Mouse (Mus musculus): Measurements from ENCODE around the gene Exd1. TPM values are rescaled to one million over a fixed set of nuclear protein-coding genes. Genes with fewer than 3 reads are reported as not detected.

Exd1 gene
- total RNA-seq, 2 experiments from 2014 or later = 2.0 TPM; not detected in 1

- no peak for ATAC-seq (replicated peaks; ENCODE audit: poor library complexity)
Measured at GRCm38 (mm10) chr2:119543656-119544055, 3.8 kb downstream of the Exd1 start.

DNA sequence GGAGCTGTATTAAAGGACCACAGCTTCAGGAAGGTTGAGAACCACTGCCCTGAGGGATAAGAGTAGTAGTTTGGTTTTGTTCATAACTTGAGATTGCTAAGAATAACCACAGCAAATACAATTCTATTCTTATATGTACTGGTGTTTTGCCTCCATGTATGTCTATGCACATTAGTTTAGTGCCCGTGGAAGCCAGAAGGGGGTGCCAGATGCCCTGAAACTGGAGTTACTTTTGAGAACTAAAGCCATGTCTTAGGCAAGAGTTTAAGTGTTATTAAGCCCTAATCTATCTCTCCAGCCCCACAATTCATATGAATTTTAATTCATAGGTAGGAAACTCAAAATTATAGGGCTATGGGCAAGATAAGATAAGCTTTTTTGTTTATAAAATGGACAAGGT is 5.3 kb downstream of the Exd1 start:
- peak; percentile 57 for ATAC-seq (replicated peaks; ENCODE audit: poor library complexity)

DNA sequence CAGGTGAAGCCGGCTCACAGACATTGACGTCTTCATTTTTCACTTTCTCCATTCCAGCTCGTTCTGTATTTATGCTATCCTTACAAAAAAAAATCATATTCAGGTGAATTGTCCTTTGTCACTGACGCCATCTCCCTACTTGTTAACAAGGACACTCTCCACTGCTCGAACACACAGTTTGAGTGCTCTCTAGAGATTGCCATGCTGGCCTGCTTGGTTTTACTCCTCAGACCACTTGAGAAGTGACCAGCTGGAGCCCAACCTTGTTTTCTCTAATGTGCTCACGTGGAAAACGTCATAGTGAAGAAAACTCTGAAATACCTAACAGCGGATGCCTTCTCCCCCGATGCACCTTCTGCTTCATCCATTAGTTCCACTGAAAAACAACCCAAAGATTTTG is 8.6 kb downstream of the Exd1 start:
- ATAC-seq (replicated peaks; ENCODE audit: poor library complexity) = no peak

- no peak for ATAC-seq (replicated peaks; ENCODE audit: poor library complexity)
Measured at GRCm38 (mm10) chr2:119525422-119525821, 22.0 kb downstream of the Exd1 start.

GRCm38 (mm10) chr2:119523836-119524235 is 23.6 kb downstream of the Exd1 start:
- no peak for ATAC-seq (replicated peaks; ENCODE audit: poor library complexity)

GRCm38 (mm10) chr2:119520550-119520949 is 26.9 kb downstream of the Exd1 start:
- 0 out of 2 replicates have a peak, but pooled peaks have one; percentile 26 for ATAC-seq (replicated peaks; ENCODE audit: poor library complexity)

GRCm38 (mm10) chr2:119516811-119517210 is 30.6 kb downstream of the Exd1 start:
- ATAC-seq (replicated peaks; ENCODE audit: poor library complexity) = no peak

- ATAC-seq (replicated peaks; ENCODE audit: poor library complexity) = peak; percentile 76
Measured at GRCm38 (mm10) chr2:119514026-119514522, 33.4 kb downstream of the Exd1 start.

DNA sequence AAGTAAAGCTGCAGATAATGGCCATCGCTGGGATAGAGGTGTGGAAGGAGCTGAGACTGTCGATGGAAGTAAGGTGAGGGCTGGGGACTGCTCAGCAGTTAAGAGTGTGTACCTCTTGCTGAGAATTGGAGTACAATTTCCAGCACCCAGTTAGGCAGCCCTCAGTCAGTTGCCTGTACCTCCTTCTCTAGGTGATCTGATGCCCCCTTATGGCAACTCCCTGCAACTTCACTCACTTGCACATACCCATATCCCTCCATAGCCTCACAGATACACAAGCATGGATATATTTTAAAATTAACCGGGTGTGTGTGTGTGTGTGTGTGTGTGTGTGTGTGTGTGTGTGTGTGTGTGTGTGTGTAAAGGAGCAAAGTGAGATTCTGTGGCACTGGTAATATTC is 35.1 kb downstream of the Exd1 start:
- peak; percentile 58 for ATAC-seq (replicated peaks; ENCODE audit: poor library complexity)

GRCm38 (mm10) chr2:119510856-119511255 is 36.6 kb downstream of the Exd1 start:
- ATAC-seq (replicated peaks; ENCODE audit: poor library complexity) = no peak

DNA sequence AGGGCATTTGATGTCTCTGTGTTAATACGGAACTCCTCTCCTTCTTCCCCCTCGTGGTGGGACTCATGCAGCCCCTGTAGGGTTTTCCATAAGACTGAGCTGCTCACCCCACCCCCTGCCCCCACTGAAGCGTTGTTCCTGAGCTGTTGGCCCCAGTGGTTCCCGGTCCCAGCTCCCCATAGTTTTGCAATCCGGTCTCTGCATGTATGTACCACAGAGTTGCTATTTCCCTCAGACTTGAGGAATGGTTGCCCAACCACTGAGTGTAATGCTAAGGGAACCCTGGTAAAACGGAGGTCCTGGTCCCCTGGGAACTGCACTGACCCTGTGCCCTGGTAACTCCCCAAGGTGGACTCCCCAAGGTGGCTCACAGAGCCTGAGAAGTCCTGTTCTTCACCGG is 38.9 kb downstream of the Exd1 start:
- ATAC-seq (replicated peaks; ENCODE audit: poor library complexity) = peak; percentile 57; the same call in 1 of the 2 replicates

DNA sequence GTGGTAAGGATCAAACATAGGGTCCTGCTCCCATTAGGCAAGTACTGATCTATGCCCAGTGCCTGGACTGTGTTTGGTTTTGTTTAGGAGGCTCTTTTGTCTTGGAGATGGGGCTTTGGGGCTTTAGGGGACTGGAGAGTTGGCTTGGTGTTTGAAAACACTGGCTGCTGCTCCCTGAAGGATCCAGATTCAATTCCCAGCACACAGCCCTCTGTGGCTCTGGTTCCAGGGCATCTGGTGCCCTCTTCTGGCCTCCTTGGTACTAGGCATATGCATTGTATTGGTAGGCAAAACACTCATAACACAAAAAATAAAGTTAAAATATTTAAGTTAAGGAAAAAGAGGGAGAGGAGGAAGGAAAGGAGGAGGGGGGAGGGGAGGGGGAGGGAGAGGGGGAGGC is 40.3 kb downstream of the Exd1 start:
- peak; percentile 70 for ATAC-seq (replicated peaks; ENCODE audit: poor library complexity)

GRCm38 (mm10) chr2:119500965-119501652 is 46.3 kb downstream of the Exd1 start:
- no peak for ATAC-seq (replicated peaks; ENCODE audit: poor library complexity)

GRCm38 (mm10) chr2:119498859-119499258 is 48.6 kb downstream of the Exd1 start:
- ATAC-seq (replicated peaks; ENCODE audit: poor library complexity) = no peak

GRCm38 (mm10) chr2:119496082-119496481 is 51.3 kb downstream of the Exd1 start:
- ATAC-seq (replicated peaks; ENCODE audit: poor library complexity) = no peak

DNA sequence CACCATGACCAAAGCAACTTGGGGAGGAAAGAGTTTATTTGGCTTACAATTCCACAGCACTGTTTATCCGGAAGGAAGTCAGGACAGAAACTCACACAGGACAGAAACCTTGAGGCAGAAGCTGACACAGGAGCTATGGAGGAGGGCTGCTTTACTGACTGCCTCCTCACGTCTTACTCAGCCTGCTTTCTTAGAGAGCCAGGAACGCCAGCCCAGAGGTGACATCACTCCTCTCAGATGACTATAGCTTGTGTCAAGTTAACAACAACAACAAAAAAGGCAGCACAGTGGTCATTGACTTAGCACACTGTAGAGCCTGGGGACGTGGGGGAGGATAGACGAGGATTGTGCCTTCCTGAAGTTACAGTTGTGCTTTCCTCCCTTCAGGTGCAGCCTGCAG is 55.5 kb downstream of the Exd1 start:
- ATAC-seq (replicated peaks; ENCODE audit: poor library complexity) = no peak

DNA sequence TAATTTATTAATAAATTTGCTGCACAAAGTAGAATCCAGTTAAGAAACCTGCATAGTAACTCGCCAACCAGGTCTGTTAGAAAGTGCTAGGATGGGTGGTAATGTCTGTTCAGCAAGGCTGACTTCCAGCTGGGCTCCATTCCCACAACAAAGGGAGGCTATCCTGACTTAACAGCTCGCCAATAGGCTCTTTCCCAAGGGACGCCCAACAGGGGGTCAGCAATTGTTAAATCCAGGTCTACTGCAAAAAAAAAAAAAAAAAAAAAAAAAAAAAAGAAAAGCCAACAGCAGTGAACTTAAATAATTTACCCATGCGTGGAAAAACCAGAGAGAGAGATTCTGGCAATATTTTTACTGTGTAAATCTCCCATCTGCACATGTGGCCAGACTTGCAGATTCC is 60.9 kb downstream of the Exd1 start:
- no peak for ATAC-seq (replicated peaks; ENCODE audit: poor library complexity)

GRCm38 (mm10) chr2:119482307-119482706 is 65.1 kb downstream of the Exd1 start:
- no peak for ATAC-seq (replicated peaks; ENCODE audit: poor library complexity)

GRCm38 (mm10) chr2:119478397-119478749 is 69.1 kb downstream of the Exd1 start:
- no peak for ATAC-seq (replicated peaks; ENCODE audit: poor library complexity)

GRCm38 (mm10) chr2:119477571-119478396 is 69.6 kb downstream of the Exd1 start, which contains the start of gene Ino80:
Gene Ino80, minus strand, starts transcription at chr2:119477687.
- ATAC-seq (replicated peaks; ENCODE audit: poor library complexity) = peak; percentile 86

DNA sequence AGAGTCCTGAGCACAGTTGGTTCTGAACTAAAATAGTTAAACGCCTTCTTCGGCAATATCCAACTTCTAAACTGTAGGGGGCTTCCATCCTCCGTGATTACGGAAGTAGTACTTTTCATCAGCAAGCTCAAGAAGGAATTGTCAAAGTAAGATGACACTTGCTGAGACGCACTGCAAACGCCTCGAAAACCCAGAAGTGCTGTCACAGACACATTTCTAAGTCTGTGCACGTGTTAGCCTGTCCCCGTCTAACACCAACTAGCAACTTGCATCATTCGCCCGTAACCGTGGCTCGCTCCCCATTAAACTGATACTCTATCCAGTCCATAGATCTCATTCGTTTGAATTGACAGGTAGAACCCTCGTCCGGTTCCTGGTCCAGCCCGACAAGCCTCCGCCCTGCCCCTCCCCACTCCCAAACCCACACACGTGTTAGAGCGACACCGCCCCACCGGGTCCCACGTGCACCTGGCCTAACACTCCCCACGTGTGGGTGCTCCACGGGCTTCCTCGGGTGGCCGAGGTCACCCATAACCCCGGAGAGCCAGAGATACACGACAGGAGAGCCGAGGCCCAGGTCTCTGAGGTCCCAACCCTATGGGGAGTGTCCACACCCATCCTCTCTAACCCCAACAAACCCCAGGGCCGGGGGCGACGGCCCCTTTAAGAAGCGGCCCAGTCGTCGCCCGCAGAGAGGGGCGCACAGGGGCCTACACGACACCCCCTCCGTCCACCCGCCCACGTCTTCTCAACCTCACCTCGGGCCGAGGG is 70.6 kb downstream of the Exd1 start:
- peak; percentile 52 for ATAC-seq (replicated peaks; ENCODE audit: poor library complexity)

Data from megakaryocyte progenitor cell, adult 5-6 weeks (primary cell).